Mouse (Mus musculus) layer of hippocampus, postnatal 14 days (tissue): ENCODE data around the gene Atp5b. TPM values are rescaled to one million over a fixed set of nuclear protein-coding genes. Genes with fewer than 3 reads are reported as not detected.
"Not testable (repeated sequence)": the region's sequence is repeated elsewhere in the genome, so short reads cannot be mapped to it uniquely, and the experiment has no call there.

ENCODE experiments used
- DNase-seq, 2 experiments: peaks; one replicate each; pipeline ENCODE4 v3.0.0; 2021 to 2022; ENCODE audit warnings: low spot score in 2 of 2, mixed read lengths in 1 of 2
- long read RNA-seq, 2 experiments: library from polyadenylated mRNA; stranded (forward); transcript quantifications; one replicate each; pipeline ENCODE4 v2.0.0; 2021
- total RNA-seq, 2 experiments: library from RNA; stranded (reverse); gene quantifications; 2 replicates each; pipeline ENCODE4 v1.2.3; 2021

Atp5b gene
- total RNA-seq = 1,000 to 10,000 TPM; 1,880 to 1,915 TPM
- long read RNA-seq, experiment 1, transcript Atp5b-201 (10 exons, 1,916 nt) = major isoform, 1,081 of 1,462 reads
- long read RNA-seq, experiment 1, partial matches to known transcripts = 360 of 1,462 reads
- long read RNA-seq, experiment 1, other reads (novel, unspliced or antisense) = 19 of 1,462 reads
- long read RNA-seq, experiment 2, transcript Atp5b-201 (10 exons, 1,916 nt) = major isoform, 1,447 of 2,351 reads
- long read RNA-seq, experiment 2, transcript Atp5b-205 (5 exons, 1,131 nt) = minor isoform, 6 of 2,351 reads
- long read RNA-seq, experiment 2, partial matches to known transcripts = 880 of 2,351 reads
- long read RNA-seq, experiment 2, other reads (novel, unspliced or antisense) = 18 of 2,351 reads

GRCm38 (mm10) chr10:128082880-128083421 is at the start of gene Atp5b:
TSS of gene Atp5b (plus strand) at chr10:128083273.
- DNase-seq = peak; percentile 99 to 100

- DNase-seq = no peak
Observed at GRCm38 (mm10) chr10:128036746-128037425, 46.2 kb upstream of the Atp5b start.

GRCm38 (mm10) chr10:128037921-128038320 is 45.2 kb upstream of the Atp5b start:
- no peak for DNase-seq

- no peak for DNase-seq
Observed at GRCm38 (mm10) chr10:128039167-128039566, 43.9 kb upstream of the Atp5b start.

GRCm38 (mm10) chr10:128039858-128040257 is 43.2 kb upstream of the Atp5b start:
- DNase-seq = no peak

GRCm38 (mm10) chr10:128040293-128040692 is 42.8 kb upstream of the Atp5b start:
- no peak for DNase-seq

GRCm38 (mm10) chr10:128041636-128042035 is 41.4 kb upstream of the Atp5b start:
- no peak for DNase-seq

- no peak for DNase-seq
Observed at GRCm38 (mm10) chr10:128042466-128042865, 40.6 kb upstream of the Atp5b start.

- DNase-seq = no peak
Observed at GRCm38 (mm10) chr10:128043041-128043835, 39.8 kb upstream of the Atp5b start.

- no peak for DNase-seq
Observed at GRCm38 (mm10) chr10:128048157-128048556, 34.9 kb upstream of the Atp5b start.

GRCm38 (mm10) chr10:128049741-128050140 is 33.3 kb upstream of the Atp5b start:
- no peak for DNase-seq

- no peak for DNase-seq
Observed at GRCm38 (mm10) chr10:128050355-128050754, 32.7 kb upstream of the Atp5b start.

GRCm38 (mm10) chr10:128051589-128051988 is 31.5 kb upstream of the Atp5b start:
- DNase-seq = no peak

- not testable (repeated sequence) for DNase-seq
Observed at GRCm38 (mm10) chr10:128052136-128052535, 30.9 kb upstream of the Atp5b start.

GRCm38 (mm10) chr10:128053001-128053400 is 30.1 kb upstream of the Atp5b start:
- no peak for DNase-seq

- no peak for DNase-seq
Observed at GRCm38 (mm10) chr10:128058184-128058583, 24.9 kb upstream of the Atp5b start.

- peak; percentile 96 to 97 for DNase-seq
Observed at GRCm38 (mm10) chr10:128058601-128059151, 24.4 kb upstream of the Atp5b start, which contains the start of gene Ptges3. TSS of gene Ptges3 (plus strand) at chr10:128058954.

- peak; percentile 43 to 52 for DNase-seq
Observed at GRCm38 (mm10) chr10:128059207-128059981, 23.7 kb upstream of the Atp5b start.

- DNase-seq = no peak
Observed at GRCm38 (mm10) chr10:128061109-128061508, 22.0 kb upstream of the Atp5b start.
